Mouse (Mus musculus) urinary bladder, postnatal 25 days (tissue): ENCODE data around the gene Arl10.

Source experiments
- DNase-seq: peaks from one replicate; pipeline ENCODE4 v3.0.0; 2022; ENCODE audit warnings: low spot score

Gene Arl10

GRCm38 (mm10) chr13:54574854-54575481 lies at the start of gene Arl10:
TSS of gene Arl10 (plus strand) at chr13:54575015.
- peak; percentile 72 for DNase-seq

- DNase-seq = no peak
Observed at GRCm38 (mm10) chr13:54527140-54527539, 47.7 kb upstream of the Arl10 start.

- DNase-seq = no peak
Observed at GRCm38 (mm10) chr13:54532134-54532533, 42.7 kb upstream of the Arl10 start.

GRCm38 (mm10) chr13:54548036-54548435 lies 26.8 kb upstream of the Arl10 start:
- no peak for DNase-seq

GRCm38 (mm10) chr13:54556176-54556575 lies 18.6 kb upstream of the Arl10 start:
- DNase-seq = no peak

GRCm38 (mm10) chr13:54556796-54557195 lies 18.0 kb upstream of the Arl10 start:
- no peak for DNase-seq

GRCm38 (mm10) chr13:54557652-54558051 lies 17.2 kb upstream of the Arl10 start:
- DNase-seq = no peak

GRCm38 (mm10) chr13:54559656-54560055 lies 15.2 kb upstream of the Arl10 start:
- DNase-seq = no peak

GRCm38 (mm10) chr13:54560608-54561007 lies 14.2 kb upstream of the Arl10 start:
- DNase-seq = no peak

- no peak for DNase-seq
Observed at GRCm38 (mm10) chr13:54562562-54562961, 12.3 kb upstream of the Arl10 start.

GRCm38 (mm10) chr13:54564232-54565200 lies 10.3 kb upstream of the Arl10 start:
- no peak for DNase-seq

GRCm38 (mm10) chr13:54565201-54565581 lies 9.6 kb upstream of the Arl10 start, which contains the start of gene 4833439L19Rik:
TSS of gene 4833439L19Rik (minus strand) at chr13:54565435.
- DNase-seq = peak; percentile 94

- DNase-seq = peak; percentile 38
Observed at GRCm38 (mm10) chr13:54565594-54566345, 9.0 kb upstream of the Arl10 start.

GRCm38 (mm10) chr13:54568380-54568779 lies 6.4 kb upstream of the Arl10 start:
- no peak for DNase-seq

- no peak for DNase-seq
Observed at GRCm38 (mm10) chr13:54569282-54569681, 5.5 kb upstream of the Arl10 start.

- DNase-seq = no peak
Observed at GRCm38 (mm10) chr13:54570736-54571135, 4.1 kb upstream of the Arl10 start.

- DNase-seq = no peak
Observed at GRCm38 (mm10) chr13:54571637-54572036, 3.2 kb upstream of the Arl10 start.

GRCm38 (mm10) chr13:54572621-54573020 lies 2.2 kb upstream of the Arl10 start:
- no peak for DNase-seq

GRCm38 (mm10) chr13:54575489-54575888 lies 674 bp downstream of the Arl10 start:
- DNase-seq = peak; percentile 30

GRCm38 (mm10) chr13:54577652-54578507 lies 3.1 kb downstream of the Arl10 start:
- no peak for DNase-seq

- no peak for DNase-seq
Observed at GRCm38 (mm10) chr13:54581385-54581784, 6.6 kb downstream of the Arl10 start.
